Mouse (Mus musculus) 3134 (cell line): Measurements from ENCODE around the gene Snrk.

Experiments used
- DNase-seq: peaks from one replicate; pipeline ENCODE4 v3.0.0-alpha.2; 2011; ENCODE audit warnings: low spot score; ENCODE audit not compliant: insufficient read length; ENCODE audit errors: extremely low read depth

The Snrk gene

GRCm38 (mm10) chr9:122117112-122117616 is at the start of gene Snrk:
Gene Snrk, plus strand, starts transcription at chr9:122117266.
- peak; percentile 76 for DNase-seq

- no peak for DNase-seq
These were observed 49.4 kb upstream of the Snrk start for GRCm38 (mm10) chr9:122067654-122068053.

GRCm38 (mm10) chr9:122069560-122070174 is 47.4 kb upstream of the Snrk start:
- no peak for DNase-seq

GRCm38 (mm10) chr9:122073980-122074379 is 43.1 kb upstream of the Snrk start:
- DNase-seq: no peak

- DNase-seq: no peak
These were observed 42.5 kb upstream of the Snrk start for GRCm38 (mm10) chr9:122074575-122074974.

GRCm38 (mm10) chr9:122078456-122078855 is 38.6 kb upstream of the Snrk start:
- no peak for DNase-seq

GRCm38 (mm10) chr9:122083698-122084097 is 33.4 kb upstream of the Snrk start:
- DNase-seq: no peak

GRCm38 (mm10) chr9:122084175-122084574 is 32.9 kb upstream of the Snrk start:
- DNase-seq: no peak

GRCm38 (mm10) chr9:122084636-122085035 is 32.4 kb upstream of the Snrk start:
- DNase-seq: no peak

GRCm38 (mm10) chr9:122085055-122085454 is 32.0 kb upstream of the Snrk start:
- DNase-seq: no peak

GRCm38 (mm10) chr9:122085550-122086205 is 31.4 kb upstream of the Snrk start:
- no peak for DNase-seq

GRCm38 (mm10) chr9:122087086-122087485 is 30.0 kb upstream of the Snrk start:
- DNase-seq: no peak

- DNase-seq: no peak
These were observed 25.9 kb upstream of the Snrk start for GRCm38 (mm10) chr9:122091171-122091570.

- no peak for DNase-seq
These were observed 25.3 kb upstream of the Snrk start for GRCm38 (mm10) chr9:122091782-122092228.

GRCm38 (mm10) chr9:122094171-122094570 is 22.9 kb upstream of the Snrk start:
- no peak for DNase-seq

GRCm38 (mm10) chr9:122096822-122097511 is 20.1 kb upstream of the Snrk start:
- no peak for DNase-seq

GRCm38 (mm10) chr9:122097535-122097934 is 19.5 kb upstream of the Snrk start:
- DNase-seq: no peak

- DNase-seq: no peak
These were observed 16.4 kb upstream of the Snrk start for GRCm38 (mm10) chr9:122100584-122101127.

- DNase-seq: no peak
These were observed 15.9 kb upstream of the Snrk start for GRCm38 (mm10) chr9:122101196-122101595.

- peak; percentile 18 for DNase-seq
These were observed 13.3 kb upstream of the Snrk start for GRCm38 (mm10) chr9:122103550-122104284.
